Mouse (Mus musculus) limb, embryonic 15.5 days (tissue): ENCODE data around the gene Ppp3cb. TPM values are rescaled to one million over a fixed set of nuclear protein-coding genes. Genes with fewer than 3 reads are reported as not detected.
"Not testable (repeated sequence)": the region's sequence is repeated elsewhere in the genome, so short reads cannot be mapped to it uniquely, and the experiment has no call there.

ENCODE experiments used
- ATAC-seq: fragments of 200-750 bp; cut with Nextera tagmentation; 2 replicates; pipeline ENCODE4 v1.8.0; 2017; ENCODE audit warnings: low read depth, moderate TSS enrichment; ENCODE audit not compliant: insufficient number of reproducible peaks, low FRiP score, low TSS enrichment
- H3K27ac ChIP-seq: fragments of 300-500 bp; sonication (generic); 2 replicates; pipeline ENCODE4 v1.5.1; 2015; ENCODE audit warnings: moderate library complexity, mild to moderate bottlenecking, inconsistent platforms
- H3K27me3 ChIP-seq: fragments of 300-500 bp; sonication (generic); 2 replicates; pipeline ENCODE4 v1.6.1; 2015; ENCODE audit warnings: inconsistent platforms
- H3K36me3 ChIP-seq: fragments of 300-500 bp; sonication (generic); 2 replicates; pipeline ENCODE4 v1.6.1; 2015; ENCODE audit warnings: inconsistent platforms
- H3K4me1 ChIP-seq: fragments of 300-500 bp; sonication (generic); 2 replicates; pipeline ENCODE4 v1.6.1; 2015; ENCODE audit warnings: inconsistent platforms
- H3K4me2 ChIP-seq: fragments of 300-500 bp; sonication (generic); 2 replicates; pipeline ENCODE4 v1.6.1; 2015; ENCODE audit warnings: mild to moderate bottlenecking, inconsistent platforms
- H3K4me3 ChIP-seq: fragments of 300-500 bp; sonication (generic); 2 replicates; pipeline ENCODE4 v1.5.1; 2015; ENCODE audit warnings: mild to moderate bottlenecking, inconsistent platforms
- H3K9ac ChIP-seq: fragments of 300-500 bp; sonication (generic); 2 replicates; pipeline ENCODE4 v1.6.1; 2015; ENCODE audit warnings: inconsistent platforms
- H3K9me3 ChIP-seq: fragments of 300-500 bp; sonication (generic); 2 replicates; pipeline ENCODE4 v1.6.1; 2016; ENCODE audit warnings: inconsistent platforms
- WGBS: fragments of 180-500 bp; shearing (Covaris S2); methylation state at CpG from one replicate; pipeline ENCODE4 v1.1.7; 2015; 5-methylcytosine and 5-hydroxymethylcytosine counted together
- polyA plus RNA-seq: library from polyadenylated mRNA; unstranded; fragments of >200 nt; fragmentation: Nextera tagmentation; extraction: Ambion mirVana; gene quantifications from 2 replicates; pipeline ENCODE4 v1.2.1, GENCODE M21; 2015

Ppp3cb gene
- 43.0 and 48.5 TPM in 2 replicates for polyA plus RNA-seq

DNA sequence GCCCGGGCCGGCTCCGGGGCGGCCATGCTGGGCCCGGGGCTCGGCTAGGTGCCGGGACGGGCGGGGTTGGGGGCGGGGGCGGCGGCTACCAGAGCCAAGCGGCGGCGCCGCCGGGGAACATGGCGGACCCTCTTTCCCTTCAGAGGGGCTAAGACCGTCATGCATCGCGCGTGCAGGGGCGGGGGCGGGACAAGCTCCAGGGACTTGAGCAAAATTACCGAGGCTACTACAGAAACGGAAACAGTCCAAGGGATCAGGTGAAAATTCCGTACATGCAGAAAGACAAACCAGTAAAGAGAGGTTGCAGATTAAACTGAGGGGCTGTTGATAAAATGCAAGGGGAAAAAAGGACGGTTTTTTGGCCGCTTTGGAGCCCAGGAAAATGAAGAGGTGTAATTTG is at the start of gene Ppp3cb:
Gene Ppp3cb, minus strand, starts transcription at position 159 of the 400 bp plus-strand sequence.
- peak; percentile 94 for ATAC-seq
- H3K4me3 ChIP-seq = peak within 1 kb of the TSS; percentile 85
- H3K9ac ChIP-seq = peak within 1 kb of the TSS; percentile 92
- peak within 1 kb of the TSS; percentile 98 for H3K27ac ChIP-seq
- H3K4me2 ChIP-seq = peak within 1 kb of the TSS; percentile 41
- no peaks in the 10 kb centered on the region for H3K27me3 ChIP-seq
- no peaks in the 10 kb centered on the region for H3K9me3 ChIP-seq
- WGBS = 0% methylated on average over 29 of the region's 29 CpGs
- H3K36me3 ChIP-seq = peaks cover 28% of the 10 kb centered on the region
- peaks cover 12% of the 10 kb centered on the region for H3K4me1 ChIP-seq

DNA sequence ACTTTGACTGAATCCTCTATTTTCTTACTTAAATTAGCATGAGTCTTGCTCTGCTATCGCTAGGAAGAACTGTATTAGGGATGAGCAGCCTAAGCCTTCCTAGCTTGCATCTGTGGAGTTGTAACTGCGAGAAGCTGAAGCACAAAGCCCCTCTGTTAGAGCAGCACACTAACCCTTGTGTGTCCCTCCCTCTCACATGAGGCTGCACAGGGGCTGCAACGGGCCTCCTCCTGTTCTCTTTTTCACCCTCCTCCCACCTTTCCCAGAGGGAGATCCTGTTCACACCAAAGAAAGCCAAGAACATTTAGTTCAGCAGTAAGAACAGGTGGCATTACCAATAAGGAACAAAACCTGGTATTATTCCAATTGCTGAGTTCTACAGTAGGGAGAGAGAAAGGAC is 49.4 kb upstream of the Ppp3cb start:
- H3K36me3 ChIP-seq = no peaks in the 10 kb centered on the region
- H3K4me2 ChIP-seq = no peak overlapping the region
- H3K9ac ChIP-seq = no peak overlapping the region
- no peak overlapping the region; the same call in 1 of the 2 replicates for H3K27ac ChIP-seq
- H3K27me3 ChIP-seq = no peaks in the 10 kb centered on the region
- 42% methylated on average over 3 of the region's 3 CpGs for WGBS
- H3K4me3 ChIP-seq = no peak overlapping the region
- H3K9me3 ChIP-seq = no peaks in the 10 kb centered on the region
- H3K4me1 ChIP-seq = no peaks in the 10 kb centered on the region
- ATAC-seq = no peak

DNA sequence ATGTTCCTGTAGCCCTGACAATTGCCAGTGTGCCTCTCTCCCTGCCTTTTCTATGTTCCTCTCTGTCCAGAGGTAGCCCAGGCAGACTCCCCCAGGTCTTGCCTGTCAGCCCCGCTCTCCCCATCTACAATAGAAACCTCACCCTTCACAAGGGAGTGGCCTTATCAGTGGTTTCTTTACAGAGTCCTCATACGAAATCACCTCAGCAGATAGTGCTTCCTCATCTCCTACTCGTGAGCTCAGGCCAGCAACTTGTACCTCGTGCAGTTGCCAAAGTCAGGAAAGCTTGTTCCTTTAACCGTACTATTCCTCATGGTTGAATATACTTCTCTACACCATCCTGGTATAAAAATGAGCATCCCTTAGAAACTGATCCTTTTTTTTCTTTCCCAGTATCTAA is 41.1 kb upstream of the Ppp3cb start:
- H3K9me3 ChIP-seq = no peaks in the 10 kb centered on the region
- H3K9ac ChIP-seq = no peak overlapping the region
- no peaks in the 10 kb centered on the region for H3K27me3 ChIP-seq
- 82% methylated on average over 5 of the region's 5 CpGs for WGBS
- no peak overlapping the region; the same call in 1 of the 2 replicates for H3K27ac ChIP-seq
- no peaks in the 10 kb centered on the region for H3K4me1 ChIP-seq
- H3K36me3 ChIP-seq = peaks cover 29% of the 10 kb centered on the region; the same call in 1 of the 2 replicates
- H3K4me3 ChIP-seq = no peak overlapping the region
- ATAC-seq = no peak
- H3K4me2 ChIP-seq = no peak overlapping the region

DNA sequence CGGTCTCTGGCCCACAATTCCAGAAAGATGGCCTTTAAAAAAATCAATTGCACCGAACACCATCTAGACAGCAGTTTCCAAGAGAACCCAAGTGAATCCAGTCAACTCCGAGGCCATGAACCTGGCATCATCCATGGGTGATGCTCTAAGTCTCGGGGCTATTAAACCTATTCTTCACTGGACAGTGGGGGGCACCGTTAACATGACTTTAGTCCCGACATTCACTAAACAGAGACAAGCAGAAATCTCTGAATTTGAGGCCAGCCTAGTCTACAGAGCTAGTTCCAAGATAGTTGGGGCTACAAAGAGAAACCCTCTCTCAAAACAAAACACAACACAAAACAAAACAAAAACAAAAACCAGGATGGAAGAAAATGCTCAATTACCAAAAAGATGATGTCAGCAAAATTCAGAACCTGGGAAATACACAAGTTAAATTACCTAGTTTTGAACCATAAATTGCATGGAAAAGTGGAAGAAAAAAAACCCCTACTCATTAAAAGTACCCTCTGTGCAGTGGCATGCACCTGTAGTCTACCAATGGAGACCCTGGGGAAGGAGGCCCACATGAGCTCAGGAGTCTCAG is 32.5 kb upstream of the Ppp3cb start:
- H3K9me3 ChIP-seq = no peaks in the 10 kb centered on the region
- 73% methylated on average over 6 of the region's 6 CpGs for WGBS
- no peaks in the 10 kb centered on the region for H3K27me3 ChIP-seq
- H3K4me3 ChIP-seq = no peak overlapping the region
- peaks cover 31% of the 10 kb centered on the region for H3K36me3 ChIP-seq
- H3K27ac ChIP-seq = no peak overlapping the region
- H3K9ac ChIP-seq = no peak overlapping the region
- H3K4me1 ChIP-seq = no peaks in the 10 kb centered on the region
- H3K4me2 ChIP-seq = no peak overlapping the region
- ATAC-seq = no peak

DNA sequence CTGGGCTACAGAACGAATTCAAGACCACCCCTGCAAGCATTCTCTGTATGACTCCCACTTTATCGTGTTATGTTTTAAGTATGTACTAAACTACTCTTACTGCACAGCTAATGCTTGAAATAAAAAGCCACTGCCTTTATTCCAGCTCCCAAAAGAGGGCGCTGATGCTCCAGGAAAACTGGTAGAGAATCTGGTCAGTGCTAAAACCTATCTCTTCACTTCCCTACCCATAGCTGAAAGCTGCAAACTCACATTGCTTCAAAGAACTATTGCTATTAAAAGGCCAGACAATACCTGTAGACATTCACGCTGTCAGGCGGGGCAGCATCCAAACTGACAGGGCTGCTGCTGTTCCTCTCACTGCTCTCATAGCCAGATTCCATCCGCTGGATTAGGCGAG is 29.8 kb upstream of the Ppp3cb start:
- Histone ChIP-seq H3K9ac (no peak overlapping the region), H3K27me3 (no peaks in the 10 kb centered on the region), H3K9me3 (no peaks in the 10 kb centered on the region), H3K4me1 (no peaks in the 10 kb centered on the region), H3K4me3 (no peak overlapping the region), H3K4me2 (no peak overlapping the region), H3K27ac (no peak overlapping the region), H3K36me3 (peaks cover 28% of the 10 kb centered on the region)
- ATAC-seq = no peak
- 48% methylated on average over 7 of the region's 7 CpGs for WGBS

DNA sequence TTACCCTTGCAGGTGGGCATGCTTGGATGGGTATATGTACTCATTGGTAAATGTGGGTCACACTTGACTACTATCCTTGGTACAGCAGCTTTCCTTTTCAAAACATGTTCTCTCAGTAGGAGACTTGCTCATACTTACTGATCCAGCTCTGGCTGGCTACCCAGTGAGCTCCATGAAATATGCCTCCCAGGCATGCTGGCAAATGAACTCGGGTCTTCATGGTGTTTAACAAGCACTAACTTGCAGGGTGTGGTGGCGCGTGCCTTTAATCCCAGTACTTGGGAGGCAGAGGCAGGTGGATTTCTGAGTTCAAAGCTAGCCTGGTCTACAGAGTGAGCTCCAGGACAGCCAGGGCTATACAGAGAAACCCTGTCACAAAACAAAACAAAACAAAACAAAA is 26.8 kb upstream of the Ppp3cb start:
- H3K4me2 ChIP-seq, ATAC-seq, H3K27me3 ChIP-seq, H3K9ac ChIP-seq, H3K9me3 ChIP-seq, H3K4me3 ChIP-seq, H3K4me1 ChIP-seq, H3K27ac ChIP-seq: not testable (repeated sequence)
- 77% methylated on average over 3 of the region's 3 CpGs for WGBS
- peaks cover 47% of the 10 kb centered on the region for H3K36me3 ChIP-seq

DNA sequence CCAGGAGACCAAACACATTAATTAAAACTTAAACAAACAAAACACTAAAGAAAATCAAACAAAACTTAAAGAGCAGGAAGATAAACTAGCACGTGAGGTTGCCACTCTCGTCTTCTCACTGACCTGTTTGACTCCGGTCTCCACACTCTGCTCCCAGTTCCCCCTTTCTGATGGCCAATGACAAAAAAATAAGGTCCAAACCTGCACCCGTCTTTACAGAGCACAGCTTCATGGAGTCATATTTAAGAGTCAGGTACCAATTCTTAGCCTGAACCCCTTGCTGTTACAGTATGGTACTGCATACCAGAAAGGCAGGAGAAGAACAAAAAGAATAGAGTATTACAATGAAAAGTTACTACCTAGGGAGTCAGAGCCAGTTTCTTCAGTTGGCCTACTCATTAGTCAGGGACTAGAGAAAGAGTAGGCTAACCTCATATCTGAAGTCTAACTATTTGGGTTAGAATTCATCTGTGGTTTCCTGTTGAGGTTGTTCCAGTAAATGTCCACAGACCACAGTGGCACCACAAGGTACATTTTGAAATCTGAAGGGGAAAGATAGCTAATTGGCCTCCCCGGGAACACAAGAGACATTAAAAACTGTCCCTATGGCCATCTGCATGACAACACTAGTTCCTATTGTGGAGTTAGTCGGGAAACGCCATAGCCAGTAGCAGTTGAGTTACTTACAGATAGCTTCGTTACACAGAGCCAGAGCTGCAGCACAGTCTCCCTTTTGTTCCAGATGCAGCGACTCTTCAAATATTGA is 19.1 kb upstream of the Ppp3cb start:
- no peaks in the 10 kb centered on the region for H3K4me1 ChIP-seq
- no peak overlapping the region for H3K9ac ChIP-seq
- H3K4me2 ChIP-seq = no peak overlapping the region
- no peaks in the 10 kb centered on the region for H3K27me3 ChIP-seq
- 83% methylated on average over 9 of the region's 9 CpGs for WGBS
- no peak overlapping the region for H3K27ac ChIP-seq
- H3K36me3 ChIP-seq = peaks cover 62% of the 10 kb centered on the region
- no peak overlapping the region for H3K4me3 ChIP-seq
- ATAC-seq = no peak
- no peaks in the 10 kb centered on the region for H3K9me3 ChIP-seq

DNA sequence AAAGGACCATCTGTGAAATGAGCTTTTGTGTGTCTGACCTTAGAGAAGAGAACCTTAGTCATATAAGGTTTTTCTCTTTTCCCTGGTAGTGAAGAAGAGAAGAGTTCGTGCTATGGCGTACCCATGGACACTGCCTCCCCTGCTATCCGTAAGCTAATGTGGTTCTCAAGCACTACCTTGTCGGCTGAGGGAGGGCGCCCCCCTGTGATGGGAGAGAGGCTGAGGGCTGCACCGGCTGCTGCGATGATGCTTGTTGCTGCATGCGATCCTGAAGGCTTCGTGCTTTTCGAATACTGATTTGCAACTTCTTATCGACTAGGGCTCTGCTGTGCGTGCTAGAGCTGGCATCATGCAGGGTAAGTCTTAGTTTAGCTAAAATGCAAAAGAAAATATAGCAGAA is 18.3 kb upstream of the Ppp3cb start:
- H3K27ac ChIP-seq = no peak overlapping the region
- peaks cover 59% of the 10 kb centered on the region for H3K36me3 ChIP-seq
- no peak overlapping the region for H3K9ac ChIP-seq
- H3K4me1 ChIP-seq = no peaks in the 10 kb centered on the region
- 70% methylated on average over 12 of the region's 12 CpGs for WGBS
- H3K4me3 ChIP-seq = no peak overlapping the region
- H3K27me3 ChIP-seq = no peaks in the 10 kb centered on the region
- H3K4me2 ChIP-seq = no peak overlapping the region
- no peak for ATAC-seq
- H3K9me3 ChIP-seq = no peaks in the 10 kb centered on the region

DNA sequence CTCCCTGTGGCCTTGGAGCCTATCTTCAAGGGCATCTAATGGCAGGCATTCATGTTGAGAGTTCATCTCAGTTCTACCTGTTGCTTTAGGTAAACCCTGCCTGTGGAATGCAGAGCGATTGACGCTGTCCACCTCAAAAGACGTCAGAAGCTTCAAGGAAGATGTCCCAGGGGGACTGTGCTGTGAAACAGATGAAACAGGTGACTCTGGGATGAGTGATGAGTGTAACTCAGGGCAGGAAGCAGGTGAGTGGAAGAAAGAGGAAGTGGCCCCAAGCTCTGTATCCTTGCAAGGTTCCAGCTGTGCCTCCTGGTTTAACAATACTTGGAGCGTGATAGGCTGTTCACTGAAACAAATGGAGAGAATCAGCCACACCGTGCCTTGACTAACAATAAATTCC is 15.5 kb upstream of the Ppp3cb start:
- H3K36me3 ChIP-seq = peaks cover 54% of the 10 kb centered on the region

DNA sequence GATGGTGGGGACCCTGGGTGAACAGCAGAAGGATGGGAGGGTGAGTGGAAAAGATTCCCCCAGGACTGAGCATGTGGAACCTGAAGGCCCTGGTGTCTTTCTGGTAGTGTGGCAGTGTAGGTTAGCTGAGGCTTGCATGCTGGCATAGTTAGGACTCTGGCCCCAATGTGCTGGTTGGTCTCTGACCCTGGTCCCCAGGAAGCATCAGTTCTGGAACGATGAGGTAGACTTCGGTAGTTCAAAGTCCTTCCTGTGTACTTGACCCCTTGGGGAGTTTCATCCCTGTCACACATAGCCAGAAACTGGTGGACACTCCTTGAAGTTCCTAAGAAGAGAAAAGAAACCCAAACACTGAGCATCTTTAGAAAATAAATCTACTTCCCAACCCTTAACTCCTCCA is 3.8 kb upstream of the Ppp3cb start:
- Histone ChIP-seq H3K4me2 (no peak overlapping the region), H3K9ac (no peak overlapping the region), H3K36me3 (peaks cover 41% of the 10 kb centered on the region), H3K27ac (no peak overlapping the region), H3K4me1 (peaks cover 4% of the 10 kb centered on the region; the same call in 1 of the 2 replicates), H3K9me3 (no peaks in the 10 kb centered on the region), H3K27me3 (no peaks in the 10 kb centered on the region), H3K4me3 (no peak overlapping the region)
- 90% methylated on average over 2 of the region's 2 CpGs for WGBS
- no peak for ATAC-seq

More for the DNA sequence above, 15.5 kb upstream of the Ppp3cb start:
- H3K27me3 ChIP-seq = no peaks in the 10 kb centered on the region
- no peaks in the 10 kb centered on the region for H3K4me1 ChIP-seq
- H3K4me3 ChIP-seq = no peak overlapping the region
- H3K9me3 ChIP-seq = no peaks in the 10 kb centered on the region
- no peak overlapping the region for H3K4me2 ChIP-seq
- ATAC-seq = no peak
- H3K27ac ChIP-seq = no peak overlapping the region
- 91% methylated on average over 5 of the region's 5 CpGs for WGBS
- H3K9ac ChIP-seq = no peak overlapping the region

DNA sequence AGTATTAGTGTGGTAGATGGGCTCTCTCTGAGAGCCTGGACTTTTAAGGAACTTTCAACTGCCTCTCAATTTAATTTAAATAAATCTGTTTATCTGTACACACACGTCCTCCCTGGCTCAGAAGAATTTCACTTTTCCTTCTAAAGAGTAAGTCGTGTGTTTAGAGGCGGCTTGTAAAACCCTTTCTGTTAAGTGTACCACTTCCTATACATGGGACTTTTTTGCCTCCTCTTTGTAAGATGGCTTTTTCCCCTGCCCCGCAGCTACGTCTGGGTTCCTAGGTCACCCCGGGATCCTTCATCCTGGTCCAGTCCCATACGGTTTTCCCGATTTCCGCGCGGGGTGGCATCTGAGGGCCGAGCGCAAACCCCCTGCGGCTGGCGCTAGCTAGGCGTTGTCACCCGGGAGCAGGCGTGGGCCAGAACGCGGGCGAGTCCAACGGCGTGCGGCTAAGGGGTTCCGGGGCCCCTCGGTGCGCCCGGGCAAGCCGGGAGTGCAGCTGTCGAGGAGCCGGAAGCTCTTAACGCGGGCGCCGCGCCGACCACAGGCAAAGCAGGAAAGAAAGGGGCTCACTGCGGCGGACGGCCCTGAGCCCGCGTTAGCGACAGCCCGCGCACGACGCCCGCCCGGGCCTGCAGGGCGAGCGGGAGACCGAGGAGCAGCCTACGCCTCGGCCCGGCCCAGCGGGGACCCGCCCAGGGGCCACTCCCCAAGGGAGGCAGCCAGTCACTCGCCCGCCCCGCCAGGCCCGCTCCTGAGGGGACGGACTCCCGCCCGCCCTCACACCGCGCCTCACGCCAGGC is 643 bp downstream of the Ppp3cb start:
- WGBS = under 1% methylated on average over 55 of the region's 67 CpGs
- ATAC-seq = peak; percentile 96
- H3K4me2 ChIP-seq = peak overlapping the region; percentile 40
- peak overlapping the region; percentile 92 for H3K9ac ChIP-seq
- peak overlapping the region; percentile 85 for H3K4me3 ChIP-seq
- no peaks in the 10 kb centered on the region for H3K9me3 ChIP-seq
- H3K27ac ChIP-seq = peak overlapping the region; percentile 98
- H3K27me3 ChIP-seq = no peaks in the 10 kb centered on the region
- peaks cover 12% of the 10 kb centered on the region for H3K4me1 ChIP-seq
- H3K36me3 ChIP-seq = peaks cover 23% of the 10 kb centered on the region
